Mouse (Mus musculus) forebrain, embryonic 15.5 days (tissue): ENCODE measurements at regions not wholly inside any gene's neighbourhood (a gene's known extent, or its start where the extent isn't known, plus 50 kb on each side); places are given as distances from the start of the nearest gene placed in this dataset.

Experiments
- ATAC-seq: fragments of 200-750 bp; cut with Nextera tagmentation; replicated peaks from 2 replicates; pipeline ENCODE4 v1.8.0; 2017; ENCODE audit warnings: mild to moderate bottlenecking, moderate TSS enrichment, moderate library complexity
- H3K27ac ChIP-seq: fragments of 300-500 bp; sonication (generic); replicated peaks from 2 replicates; pipeline ENCODE4 v1.5.1; 2015; ENCODE audit warnings: mild to moderate bottlenecking, inconsistent platforms
- H3K27me3 ChIP-seq: fragments of 300-500 bp; sonication (generic); 2 replicates; pipeline ENCODE4 v1.6.1; 2015; ENCODE audit warnings: inconsistent platforms
- H3K36me3 ChIP-seq: fragments of 300-500 bp; sonication (generic); 2 replicates; pipeline ENCODE4 v1.6.1; 2015; ENCODE audit warnings: mild to moderate bottlenecking, inconsistent platforms
- H3K4me1 ChIP-seq: fragments of 300-500 bp; sonication (generic); 2 replicates; pipeline ENCODE4 v1.6.1; 2015; ENCODE audit warnings: inconsistent platforms
- H3K4me2 ChIP-seq: fragments of 300-500 bp; sonication (generic); replicated peaks from 2 replicates; pipeline ENCODE4 v1.6.1; 2015; ENCODE audit warnings: mild to moderate bottlenecking, inconsistent platforms
- H3K4me3 ChIP-seq: fragments of 300-500 bp; sonication (generic); 2 replicates; pipeline ENCODE4 v1.5.1; 2015; ENCODE audit warnings: mild to moderate bottlenecking, inconsistent platforms
- H3K9ac ChIP-seq: fragments of 300-500 bp; sonication (generic); replicated peaks from 2 replicates; pipeline ENCODE4 v1.6.1; 2015; ENCODE audit warnings: mild to moderate bottlenecking, inconsistent platforms
- H3K9me3 ChIP-seq: fragments of 300-500 bp; sonication (generic); 2 replicates; pipeline ENCODE4 v1.6.1; 2016; ENCODE audit warnings: inconsistent platforms
- WGBS: fragments of 180-500 bp; shearing (Covaris S2); methylation state at CpG from one replicate; pipeline ENCODE4 v1.1.7; 2015; ENCODE audit warnings: mixed read lengths; 5-methylcytosine and 5-hydroxymethylcytosine counted together

GRCm38 (mm10) chr3:102354771-102355170 is 114.9 kb upstream of the Ngf start:
- ATAC-seq = no peak
- Histone ChIP-seq H3K9me3 (no peaks in the 10 kb centered on the region), H3K27me3 (no peaks in the 10 kb centered on the region), H3K4me2 (no peak overlapping the region), H3K27ac (no peak overlapping the region), H3K4me1 (peaks cover 4% of the 10 kb centered on the region; the same call in 1 of the 2 replicates), H3K4me3 (no peak overlapping the region), H3K36me3 (no peaks in the 10 kb centered on the region), H3K9ac (no peak overlapping the region)
- 74% methylated on average over 2 of the region's 2 CpGs for WGBS

DNA sequence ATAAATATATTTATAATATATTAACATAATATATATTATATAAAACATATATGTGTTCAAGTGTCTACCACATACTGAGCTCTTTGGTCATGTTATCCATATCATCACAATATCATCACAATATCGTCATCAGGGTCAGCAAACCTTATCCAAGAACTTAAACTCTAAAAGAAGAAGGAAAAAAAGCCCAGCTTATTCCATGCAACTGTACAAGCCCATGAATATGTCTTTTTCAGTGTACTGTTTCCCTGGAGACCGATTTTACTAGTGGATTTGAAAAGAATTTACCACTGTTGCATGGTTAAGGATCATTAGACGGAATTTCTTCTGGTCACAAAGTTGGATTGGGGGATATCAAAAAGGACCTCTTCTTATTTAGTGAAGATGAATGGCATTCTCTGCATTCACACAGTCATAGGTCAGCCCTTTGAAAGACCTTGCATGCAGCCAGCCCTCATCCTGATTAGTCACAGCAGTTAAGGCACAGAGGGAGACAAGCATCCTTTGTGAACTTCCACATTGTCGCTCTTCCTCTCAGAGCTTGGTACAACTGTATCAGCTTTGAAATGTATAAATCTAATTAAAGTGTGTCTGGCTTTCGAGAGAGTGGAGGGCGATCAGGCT is 116.3 kb upstream of the Ngf start:
- Histone ChIP-seq H3K4me1 (peaks cover 4% of the 10 kb centered on the region; the same call in 1 of the 2 replicates), H3K4me3 (no peak overlapping the region), H3K27ac (no peak overlapping the region), H3K9me3 (no peaks in the 10 kb centered on the region), H3K4me2 (no peak overlapping the region), H3K27me3 (no peaks in the 10 kb centered on the region), H3K9ac (no peak overlapping the region), H3K36me3 (no peaks in the 10 kb centered on the region)
- ATAC-seq = no peak
- WGBS = 37% methylated on average over 6 of the region's 6 CpGs

GRCm38 (mm10) chr3:102346077-102346476 is 123.6 kb upstream of the Ngf start:
- no peaks in the 10 kb centered on the region for H3K27me3 ChIP-seq

GRCm38 (mm10) chr3:102345291-102345690 is 124.4 kb upstream of the Ngf start:
- H3K4me3 ChIP-seq = no peak overlapping the region
- 59% methylated on average over 5 of the region's 5 CpGs for WGBS

More at GRCm38 (mm10) chr3:102346077-102346476, 123.6 kb upstream of the Ngf start:
- Histone ChIP-seq H3K4me2 (no peak overlapping the region), H3K27ac (no peak overlapping the region), H3K4me1 (no peaks in the 10 kb centered on the region), H3K4me3 (no peak overlapping the region), H3K36me3 (no peaks in the 10 kb centered on the region), H3K9me3 (no peaks in the 10 kb centered on the region), H3K9ac (no peak overlapping the region)
- WGBS = 79% methylated on average over 3 of the region's 3 CpGs
- ATAC-seq = no peak

DNA sequence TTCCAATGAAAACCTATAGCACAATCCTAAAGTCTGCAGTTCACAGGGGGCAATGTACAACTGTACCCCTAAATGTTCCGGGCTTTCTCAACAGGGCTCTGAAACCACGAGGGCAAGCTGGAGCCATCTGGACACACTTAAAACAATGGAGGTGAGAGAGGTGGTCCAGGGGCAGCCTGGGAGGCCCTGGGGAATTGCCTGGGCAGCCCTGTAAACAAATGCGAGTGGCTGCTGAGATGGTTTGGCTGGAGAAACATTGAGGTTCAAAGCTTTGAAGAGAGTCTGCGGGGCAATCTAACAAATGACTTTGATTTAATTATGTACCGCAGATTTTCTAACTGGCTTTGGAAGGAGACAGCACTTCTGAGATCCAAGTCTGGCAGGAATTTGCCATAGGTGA is 129.0 kb upstream of the Ngf start:
- H3K4me2 ChIP-seq = no peak overlapping the region
- WGBS = 61% methylated on average over 5 of the region's 5 CpGs
- H3K4me3 ChIP-seq = no peak overlapping the region
- H3K27me3 ChIP-seq = no peaks in the 10 kb centered on the region
- no peaks in the 10 kb centered on the region for H3K9me3 ChIP-seq
- H3K4me1 ChIP-seq = no peaks in the 10 kb centered on the region
- H3K36me3 ChIP-seq = no peaks in the 10 kb centered on the region
- no peak overlapping the region for H3K27ac ChIP-seq
- ATAC-seq = no peak
- no peak overlapping the region for H3K9ac ChIP-seq

More at GRCm38 (mm10) chr3:102345291-102345690, 124.4 kb upstream of the Ngf start:
- Histone ChIP-seq H3K36me3 (no peaks in the 10 kb centered on the region), H3K27me3 (no peaks in the 10 kb centered on the region), H3K9me3 (no peaks in the 10 kb centered on the region), H3K27ac (no peak overlapping the region), H3K9ac (no peak overlapping the region), H3K4me1 (no peaks in the 10 kb centered on the region), H3K4me2 (no peak overlapping the region)
- ATAC-seq = no peak

DNA sequence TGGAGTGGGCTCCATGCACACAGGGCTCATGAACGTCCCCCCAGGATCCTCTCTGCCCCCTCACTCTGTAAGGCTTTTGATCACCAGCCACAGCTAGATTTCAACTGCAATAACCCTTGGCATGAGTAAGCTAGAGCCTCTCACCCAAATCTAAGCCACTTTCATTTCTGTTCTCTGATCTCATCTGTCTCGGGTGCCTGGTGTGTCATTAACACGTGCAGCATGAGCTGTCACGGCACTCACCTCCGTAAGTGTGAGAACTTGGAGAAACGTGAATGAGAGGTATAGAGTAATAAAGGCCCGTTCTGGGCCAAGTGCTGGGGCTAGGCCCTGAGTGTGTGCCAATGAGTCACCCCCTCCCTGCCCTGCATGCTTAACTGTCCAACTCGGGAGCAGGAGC is 131.8 kb upstream of the Ngf start:
- Histone ChIP-seq H3K4me1 (no peaks in the 10 kb centered on the region), H3K4me2 (no peak overlapping the region), H3K27me3 (no peaks in the 10 kb centered on the region), H3K9ac (no peak overlapping the region), H3K4me3 (no peak overlapping the region), H3K36me3 (no peaks in the 10 kb centered on the region), H3K9me3 (no peaks in the 10 kb centered on the region), H3K27ac (no peak overlapping the region)
- 73% methylated on average over 8 of the region's 8 CpGs for WGBS
- no peak for ATAC-seq

GRCm38 (mm10) chr3:102336184-102336583 is 131.7 kb upstream of the Vangl1 start:
- Histone ChIP-seq H3K4me3 (no peak overlapping the region), H3K36me3 (no peaks in the 10 kb centered on the region), H3K9ac (no peak overlapping the region), H3K27ac (no peak overlapping the region), H3K9me3 (no peaks in the 10 kb centered on the region), H3K4me1 (no peaks in the 10 kb centered on the region), H3K4me2 (no peak overlapping the region), H3K27me3 (no peaks in the 10 kb centered on the region)
- no peak for ATAC-seq
- WGBS = 79% methylated on average over 2 of the region's 2 CpGs

DNA sequence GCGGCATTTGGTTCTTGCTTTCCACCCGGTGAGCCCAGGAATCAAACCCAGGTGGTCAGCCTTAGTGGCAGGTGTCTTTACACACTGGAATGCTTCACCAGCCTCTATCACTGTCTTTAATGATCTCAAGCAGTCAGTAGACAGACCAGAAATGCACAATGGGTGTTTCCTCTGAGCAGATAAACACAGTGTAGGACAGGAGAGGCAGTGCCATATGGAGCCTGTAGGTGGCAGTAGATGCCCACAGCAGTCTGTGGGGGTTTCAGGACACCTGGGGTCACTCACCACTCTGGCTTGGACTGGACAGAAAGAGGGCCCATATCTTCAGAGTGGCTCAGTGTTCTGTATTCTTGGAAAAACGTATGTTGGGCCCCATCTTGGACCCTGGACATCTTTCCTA is 130.7 kb upstream of the Vangl1 start:
- H3K4me2 ChIP-seq = no peak overlapping the region
- no peaks in the 10 kb centered on the region for H3K9me3 ChIP-seq
- 0 out of 2 replicates have a peak, but pooled peaks have one; percentile 32 for ATAC-seq
- H3K9ac ChIP-seq = no peak overlapping the region
- no peak overlapping the region for H3K4me3 ChIP-seq
- no peaks in the 10 kb centered on the region for H3K36me3 ChIP-seq
- H3K27ac ChIP-seq = no peak overlapping the region
- H3K27me3 ChIP-seq = no peaks in the 10 kb centered on the region
- H3K4me1 ChIP-seq = no peaks in the 10 kb centered on the region
- WGBS = 87% methylated on average over 3 of the region's 3 CpGs

DNA sequence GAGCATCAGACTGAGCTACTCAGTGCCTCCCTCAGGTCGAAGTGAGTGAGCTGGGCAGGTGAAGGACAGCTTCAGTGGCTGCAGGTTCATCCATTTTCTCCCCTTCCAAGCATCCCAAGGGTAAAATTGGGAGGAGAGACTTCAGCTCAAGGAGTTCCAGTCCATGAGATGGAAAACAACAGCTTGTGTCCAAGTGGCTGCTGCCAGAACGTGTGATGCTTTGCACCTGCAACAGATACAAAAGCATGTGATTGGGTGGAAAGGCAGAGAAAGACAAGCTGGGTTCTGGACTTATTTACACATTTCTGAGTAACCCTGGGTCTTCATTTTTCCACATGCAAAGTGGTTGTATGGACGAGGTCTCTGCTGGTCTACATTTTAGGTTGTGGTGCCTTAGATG is 127.7 kb upstream of the Vangl1 start:
- Histone ChIP-seq H3K27me3 (no peaks in the 10 kb centered on the region), H3K4me1 (no peaks in the 10 kb centered on the region), H3K27ac (no peak overlapping the region), H3K9me3 (no peaks in the 10 kb centered on the region), H3K9ac (no peak overlapping the region), H3K36me3 (no peaks in the 10 kb centered on the region), H3K4me2 (no peak overlapping the region), H3K4me3 (no peak overlapping the region)
- WGBS = 75% methylated on average over 3 of the region's 3 CpGs
- no peak for ATAC-seq

DNA sequence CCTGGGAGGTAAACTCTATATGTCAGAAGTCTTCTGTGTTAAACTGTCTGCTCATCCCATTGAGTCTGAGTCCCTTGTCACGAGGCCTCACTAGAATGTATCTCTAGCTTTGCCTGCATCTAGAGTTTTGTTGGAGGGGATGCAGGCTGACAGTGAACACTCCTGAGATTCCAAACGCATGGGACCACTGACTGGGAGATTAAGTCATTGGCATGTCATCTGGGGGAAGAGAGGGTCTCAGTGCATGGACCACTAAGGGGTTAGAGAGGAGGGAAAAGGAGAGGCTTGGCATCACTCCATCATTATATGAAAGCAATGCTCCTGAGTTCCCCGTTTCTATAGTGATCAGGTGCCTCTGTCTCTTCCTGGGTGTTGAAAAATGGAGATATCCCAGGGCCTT is 114.8 kb upstream of the Vangl1 start:
- no peaks in the 10 kb centered on the region for H3K36me3 ChIP-seq
- H3K4me1 ChIP-seq = no peaks in the 10 kb centered on the region
- no peak overlapping the region for H3K27ac ChIP-seq
- H3K4me2 ChIP-seq = no peak overlapping the region
- H3K27me3 ChIP-seq = no peaks in the 10 kb centered on the region
- no peak overlapping the region for H3K4me3 ChIP-seq
- H3K9me3 ChIP-seq = no peaks in the 10 kb centered on the region
- WGBS = 88% methylated on average over 3 of the region's 3 CpGs
- no peak overlapping the region for H3K9ac ChIP-seq
- ATAC-seq = no peak

GRCm38 (mm10) chr3:102316151-102316550 is 111.7 kb upstream of the Vangl1 start:
- Histone ChIP-seq H3K4me3 (no peak overlapping the region), H3K27me3 (no peaks in the 10 kb centered on the region), H3K4me2 (no peak overlapping the region), H3K9ac (no peak overlapping the region), H3K9me3 (no peaks in the 10 kb centered on the region), H3K27ac (no peak overlapping the region), H3K4me1 (no peaks in the 10 kb centered on the region), H3K36me3 (no peaks in the 10 kb centered on the region)
- WGBS = 82% methylated on average over 3 of the region's 3 CpGs
- no peak for ATAC-seq

GRCm38 (mm10) chr3:102311482-102312225 is 107.2 kb upstream of the Vangl1 start:
- no peaks in the 10 kb centered on the region for H3K4me1 ChIP-seq
- no peak for ATAC-seq
- H3K4me2 ChIP-seq = no peak overlapping the region
- WGBS = 80% methylated on average over 15 of the region's 15 CpGs
- H3K9ac ChIP-seq = no peak overlapping the region
- H3K4me3 ChIP-seq = no peak overlapping the region
- no peaks in the 10 kb centered on the region for H3K36me3 ChIP-seq
- no peaks in the 10 kb centered on the region for H3K9me3 ChIP-seq
- H3K27ac ChIP-seq = no peak overlapping the region
- H3K27me3 ChIP-seq = no peaks in the 10 kb centered on the region

DNA sequence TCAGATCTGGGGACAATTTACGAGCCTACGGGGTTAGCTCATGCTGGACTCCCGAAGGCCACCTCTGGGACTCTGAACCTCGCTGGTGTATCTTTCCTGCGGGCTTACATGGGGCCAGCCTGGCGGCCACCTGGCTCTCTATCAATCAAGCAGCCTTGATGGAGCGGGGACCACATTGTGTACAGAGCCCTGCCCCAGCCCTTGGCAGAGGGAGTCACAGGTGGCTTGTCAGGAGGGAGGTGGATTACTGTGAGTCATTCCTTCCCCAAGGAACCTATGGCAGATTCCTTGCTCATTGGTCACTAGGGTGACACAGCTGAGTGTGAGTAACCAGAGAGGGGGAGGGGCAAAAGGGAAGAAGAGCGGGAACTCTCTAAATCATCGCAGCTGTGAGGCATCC is 105.8 kb upstream of the Vangl1 start:
- Histone ChIP-seq H3K27ac (no peak overlapping the region), H3K27me3 (no peaks in the 10 kb centered on the region), H3K4me2 (no peak overlapping the region), H3K36me3 (no peaks in the 10 kb centered on the region), H3K4me3 (no peak overlapping the region), H3K9me3 (no peaks in the 10 kb centered on the region), H3K9ac (no peak overlapping the region), H3K4me1 (no peaks in the 10 kb centered on the region)
- no peak for ATAC-seq
- WGBS = 85% methylated on average over 9 of the region's 9 CpGs
